Mouse (Mus musculus) T-helper 2 cell (primary cell): ENCODE measurements around the gene Syne3.

Experiments used
- in situ Hi-C: fragments of 300-600 bp; cut with MboI, MseI; formaldehyde crosslinking; loops from one replicate; pipeline ENCODE4 v1.15.1; 2025; ENCODE audit warnings: high pct_unique_total_duplicates

Gene Syne3

DNA sequence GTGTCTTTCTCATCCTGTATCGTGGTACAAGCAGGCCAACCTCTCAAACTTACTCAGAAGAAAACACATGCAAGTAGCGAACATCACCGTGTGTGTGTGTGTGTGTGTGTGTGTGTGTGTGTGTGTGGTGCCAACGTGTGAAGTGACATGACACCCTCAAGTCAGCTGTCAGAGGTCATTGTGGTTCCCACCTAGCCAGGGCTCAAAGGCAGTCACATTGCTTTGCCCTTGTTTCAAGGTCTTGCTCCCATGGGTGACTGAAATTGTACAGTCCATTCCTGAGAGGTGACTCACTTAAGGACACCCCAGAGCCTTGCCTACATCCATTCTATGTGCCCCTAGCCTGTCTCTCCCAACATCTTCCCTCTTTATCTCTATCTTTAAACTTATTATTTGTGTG is 40.0 kb downstream of the Syne3 start:
- in situ Hi-C loops, result no loop called here

- in situ Hi-C loops, result no loop called here
Measured at GRCm38 (mm10) chr12:104969177-104969576, 40.4 kb downstream of the Syne3 start.

DNA sequence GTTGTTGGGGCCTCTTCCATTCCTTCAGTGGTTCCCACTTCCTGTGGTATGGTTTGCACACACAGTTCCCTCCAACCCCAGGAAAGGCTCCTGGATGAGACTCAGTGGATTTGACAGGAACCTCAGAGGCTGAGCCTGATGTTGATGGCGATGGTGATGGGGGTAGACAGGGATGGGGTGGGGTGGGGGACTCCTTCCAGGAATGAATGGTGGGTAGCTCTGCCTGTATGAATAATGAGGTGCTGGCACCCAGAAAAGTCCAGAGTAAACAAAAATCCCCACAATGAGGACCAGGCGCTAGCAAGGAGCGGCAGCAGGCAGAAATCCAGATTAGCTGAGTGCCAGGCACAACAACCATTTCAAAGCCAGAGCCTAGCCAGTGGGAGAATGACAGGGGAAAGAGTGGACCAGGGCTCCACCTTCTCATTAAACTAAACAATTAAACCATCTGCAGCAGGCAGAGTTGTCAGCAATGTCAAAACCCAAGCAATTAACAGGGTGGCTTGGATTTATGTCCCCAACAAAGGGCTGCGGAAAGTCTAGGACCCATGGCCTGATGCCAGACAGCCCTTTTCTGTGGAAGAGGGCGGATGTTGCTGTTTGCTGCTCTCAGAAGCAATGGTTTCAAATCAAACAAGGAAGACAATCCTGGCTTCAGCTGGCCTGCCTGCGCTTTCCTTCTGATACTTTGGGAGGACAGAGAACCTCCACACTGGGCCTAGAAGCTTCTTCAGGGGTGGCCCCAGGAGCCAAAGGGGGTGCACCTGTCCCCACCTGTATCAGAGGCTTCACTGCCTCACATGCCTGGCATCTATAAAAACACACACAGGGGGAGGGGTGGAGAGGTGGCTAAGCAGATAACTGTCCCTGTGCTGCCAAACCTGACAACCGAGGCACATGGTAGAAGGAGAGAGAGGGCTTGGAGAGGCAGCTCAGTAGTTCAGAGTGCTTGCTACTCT is 44.4 kb downstream of the Syne3 start:
- in situ Hi-C loops, result no loop called here

DNA sequence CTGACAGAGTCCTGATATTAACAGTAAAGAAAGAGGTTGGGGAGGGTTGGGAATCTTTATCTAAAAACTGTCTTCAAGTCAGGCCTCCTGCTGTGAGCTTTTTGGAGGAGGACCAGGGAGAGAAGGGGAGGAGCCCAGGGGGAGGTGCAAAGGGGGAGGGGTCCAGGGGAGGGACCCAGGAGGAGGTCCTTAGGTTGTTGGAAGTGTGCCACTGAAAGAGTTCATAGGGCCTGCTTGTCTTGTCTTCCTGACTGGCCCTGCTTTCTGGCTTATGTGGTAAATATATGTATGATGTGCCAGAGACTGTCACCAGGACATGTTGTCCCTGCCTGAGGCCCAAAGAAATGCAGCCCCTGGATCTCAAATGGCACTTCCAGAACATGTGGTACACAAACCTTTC is 49.2 kb downstream of the Syne3 start:
- in situ Hi-C loops, result no loop called here

DNA sequence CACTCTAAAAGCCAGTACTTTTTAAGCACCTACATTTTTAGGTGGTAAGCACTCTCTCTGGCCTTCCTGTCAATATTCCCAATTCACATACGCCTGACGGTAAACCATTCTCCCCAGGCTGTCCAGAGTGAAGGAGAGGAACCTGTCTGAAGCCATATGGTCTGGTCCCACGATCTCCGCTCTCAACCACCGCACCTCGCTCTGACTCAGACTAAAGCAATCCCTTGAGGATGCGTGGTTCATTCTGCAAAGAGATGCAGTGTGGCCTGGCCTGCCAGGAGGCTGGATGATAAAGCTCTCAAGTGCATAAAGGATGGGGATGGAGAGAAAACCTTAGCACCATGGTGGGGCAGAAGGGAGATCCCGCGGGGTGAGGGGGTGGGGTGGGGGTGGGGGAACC is 49.6 kb downstream of the Syne3 start:
- in situ Hi-C loops, result no loop called here

GRCm38 (mm10) chr12:104958263-104958662 is 51.3 kb downstream of the Syne3 start:
- in situ Hi-C loops, result no loop called here

GRCm38 (mm10) chr12:104957165-104957564 is 52.4 kb downstream of the Syne3 start:
- in situ Hi-C loops, result no loop called here

DNA sequence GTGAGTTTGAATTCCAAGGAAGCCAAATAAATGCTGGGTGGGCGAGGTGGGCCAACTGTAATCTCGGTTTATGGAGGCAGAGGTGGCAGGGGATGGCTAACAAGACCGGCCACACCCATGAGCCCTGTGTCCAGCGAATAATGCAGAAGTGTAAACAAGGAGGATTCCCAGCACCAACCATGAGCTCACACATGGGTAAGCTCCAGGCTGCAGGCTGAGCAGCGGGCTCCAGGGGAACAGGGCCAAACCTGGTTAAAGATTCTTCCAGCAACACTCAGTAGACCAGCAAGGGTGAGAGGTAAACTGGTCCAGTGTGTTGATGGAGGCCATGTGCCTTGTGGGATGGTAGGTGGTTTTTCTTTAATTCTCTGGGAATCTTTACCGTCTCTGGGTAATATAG is 53.2 kb downstream of the Syne3 start:
- in situ Hi-C loops, result no loop called here

GRCm38 (mm10) chr12:104955003-104955800 is 54.4 kb downstream of the Syne3 start:
- in situ Hi-C loops, result no loop called here

- in situ Hi-C loops, result loop anchor here (5.0 kb wide), 2 partner anchors 38 to 73 kb away; no protein-coding TSS in a partner anchor
Measured at GRCm38 (mm10) chr12:104953941-104954340, 55.7 kb downstream of the Syne3 start.

GRCm38 (mm10) chr12:104952458-104952857 is 57.2 kb downstream of the Syne3 start:
- in situ Hi-C loops, result loop anchor here (5.0 kb wide), 2 partner anchors 40 to 75 kb away; no protein-coding TSS in a partner anchor

GRCm38 (mm10) chr12:104947911-104948310 is 61.7 kb downstream of the Syne3 start:
- in situ Hi-C loops, result loop anchor here (25.0 kb wide), 1 partner anchor 664 kb away; the partner anchor contains the start of gene Bdkrb1

DNA sequence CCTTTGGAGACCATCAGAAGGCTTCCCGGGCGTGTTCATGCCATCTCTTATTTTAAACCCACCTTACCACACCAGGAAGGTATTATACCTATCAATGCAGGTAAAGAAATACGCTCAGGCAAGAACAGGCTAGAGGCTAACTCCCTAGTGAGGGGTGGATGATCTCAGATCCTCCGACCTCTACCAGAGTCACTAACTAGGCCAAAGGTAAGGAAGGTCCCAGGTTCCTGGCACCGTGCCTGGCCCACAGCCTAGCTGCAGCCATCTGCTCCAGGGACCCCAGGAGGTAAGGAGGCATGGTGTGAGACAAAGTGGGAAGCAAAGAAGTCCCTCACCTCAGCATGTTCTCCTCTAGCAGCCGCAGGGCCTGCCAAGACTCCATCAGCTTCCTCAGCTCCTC is 63.4 kb downstream of the Syne3 start:
- in situ Hi-C loops, result loop anchor here (25.0 kb wide), 1 partner anchor 666 kb away; the partner anchor contains the start of gene Bdkrb1

GRCm38 (mm10) chr12:104940466-104940865 is 69.1 kb downstream of the Syne3 start:
- in situ Hi-C loops, result loop anchor here (25.0 kb wide), 1 partner anchor 672 kb away; the partner anchor contains the start of gene Bdkrb1

DNA sequence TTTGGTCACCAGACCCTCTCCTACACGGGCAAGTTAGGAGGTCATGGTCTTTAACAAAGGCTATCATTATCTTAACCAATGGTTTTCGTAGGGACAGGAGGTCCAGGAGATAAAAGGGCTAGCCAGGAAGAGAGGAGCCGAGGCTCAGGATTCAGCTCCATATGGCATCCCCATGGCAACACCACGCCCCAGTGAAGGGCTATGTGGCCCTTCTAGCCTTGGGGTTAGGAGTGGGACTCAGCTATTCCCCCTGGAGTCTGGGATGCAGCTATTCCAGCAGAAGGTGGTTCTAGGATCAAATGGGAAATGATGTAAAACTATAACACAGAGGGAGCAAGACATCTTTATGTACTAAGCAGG is 69.6 kb downstream of the Syne3 start:
- in situ Hi-C loops, result loop anchor here (25.0 kb wide), 1 partner anchor 672 kb away; the partner anchor contains the start of gene Bdkrb1

- in situ Hi-C loops, result loop anchor here (10.0 to 25.0 kb wide), 2 partner anchors 495 to 673 kb away; partner anchors contain the start of gene Bdkrb1
Measured at GRCm38 (mm10) chr12:104939372-104940026, 70.1 kb downstream of the Syne3 start.

DNA sequence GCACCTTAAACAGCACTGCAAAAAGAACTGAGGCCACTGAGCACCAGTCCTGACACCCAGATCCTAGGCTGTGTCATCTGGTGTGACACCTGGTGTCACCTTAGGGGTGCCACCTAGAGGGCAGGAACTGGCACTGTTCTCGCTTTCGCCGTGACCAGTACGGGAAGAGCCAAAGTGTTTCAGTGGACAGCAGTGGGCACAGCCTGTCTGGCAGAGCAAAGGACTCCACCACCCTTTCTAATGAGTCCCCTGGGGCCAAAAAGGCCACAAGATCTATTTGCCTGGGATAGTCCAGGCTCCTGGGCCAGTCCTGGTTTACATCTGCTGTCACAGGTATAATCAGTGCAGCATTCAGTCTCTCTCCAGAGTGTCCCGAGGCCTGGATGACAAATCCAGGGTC is 70.7 kb downstream of the Syne3 start:
- in situ Hi-C loops, result loop anchor here (10.0 to 25.0 kb wide), 2 partner anchors 494 to 673 kb away; partner anchors contain the start of gene Bdkrb1

DNA sequence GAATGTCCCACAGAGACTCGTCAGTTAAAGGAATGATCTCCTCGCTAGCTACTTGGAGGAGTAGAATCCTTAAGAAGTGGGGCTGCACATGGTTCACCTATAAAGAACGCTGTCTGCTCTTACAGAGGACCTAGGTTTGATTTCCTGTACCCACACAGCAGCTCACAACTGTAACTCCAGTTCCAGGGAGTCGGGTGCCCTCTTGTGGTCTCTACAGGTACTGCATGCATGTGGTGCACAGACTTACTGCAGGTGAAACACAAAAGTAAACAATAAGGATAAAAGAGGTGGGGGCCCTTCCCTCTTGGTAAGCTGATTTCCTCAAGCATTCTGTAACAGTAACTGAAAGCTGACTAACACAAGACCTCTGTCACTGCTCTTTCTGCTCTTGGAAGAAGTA is 73.4 kb downstream of the Syne3 start:
- in situ Hi-C loops, result loop anchor here (10.0 to 25.0 kb wide), 2 partner anchors 491 to 676 kb away; partner anchors contain the start of gene Bdkrb1

DNA sequence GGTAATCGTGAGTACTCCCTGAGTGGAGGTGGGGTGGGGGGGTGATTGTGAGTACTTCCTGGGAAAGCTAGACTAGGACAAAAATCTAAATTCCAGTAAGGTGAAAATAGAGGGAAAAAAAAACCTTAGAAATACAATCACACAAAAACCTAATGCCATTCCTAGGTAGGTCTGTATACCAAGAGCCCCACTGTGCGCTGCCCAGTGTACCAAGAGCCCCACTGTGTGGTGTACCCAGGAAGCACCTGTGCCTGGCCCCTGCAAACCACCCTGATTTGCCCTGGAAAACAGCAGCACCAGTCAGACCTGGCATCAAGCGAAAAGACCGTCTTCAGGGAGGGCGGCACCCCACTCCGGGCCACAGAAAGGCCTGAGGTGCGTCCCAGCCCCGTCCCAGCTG is 74.5 kb downstream of the Syne3 start:
- in situ Hi-C loops, result loop anchor here (10.0 to 25.0 kb wide), 2 partner anchors 490 to 677 kb away; partner anchors contain the start of gene Bdkrb1

DNA sequence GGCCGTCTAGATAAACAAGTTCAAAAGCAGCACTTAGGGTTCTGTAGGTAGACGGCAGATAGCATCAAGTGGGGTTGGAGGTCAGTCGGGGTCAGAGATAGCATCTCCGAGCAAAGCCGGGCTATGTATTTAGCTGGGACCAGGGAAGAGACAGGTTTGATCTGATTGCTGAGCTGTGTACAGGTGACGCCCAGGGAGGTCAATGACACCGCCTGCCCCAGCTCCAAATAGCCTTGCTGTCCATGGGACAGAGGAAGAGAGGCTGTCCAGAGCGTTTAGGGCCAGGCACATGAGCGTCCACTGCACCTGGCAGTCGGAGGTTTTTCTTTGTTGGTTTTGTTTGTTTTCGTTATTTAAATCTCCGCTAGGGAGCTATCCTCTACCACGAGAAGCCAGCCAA is 75.8 kb downstream of the Syne3 start:
- in situ Hi-C loops, result loop anchor here (10.0 to 25.0 kb wide), 2 partner anchors 489 to 679 kb away; partner anchors contain the start of gene Bdkrb1

- in situ Hi-C loops, result loop anchor here (10.0 to 25.0 kb wide), 2 partner anchors 488 to 679 kb away; partner anchors contain the start of gene Bdkrb1
Measured at GRCm38 (mm10) chr12:104933217-104933616, 76.4 kb downstream of the Syne3 start.
